Mouse (Mus musculus): ENCODE measurements around the gene Celf5. TPM values are rescaled to one million over a fixed set of nuclear protein-coding genes. Genes with fewer than 3 reads are reported as not detected.

Gene Celf5
- total RNA-seq, 2 experiments from 2014 or later: not detected

- ATAC-seq (replicated peaks; ENCODE audit: poor library complexity, severe bottlenecking): no peak
Observed at GRCm38 (mm10) chr10:81481605-81482532, 640 bp downstream of the Celf5 start.

- peak; percentile 31; the same call in 1 of the 2 replicates for ATAC-seq (replicated peaks; ENCODE audit: poor library complexity, severe bottlenecking)
Observed at GRCm38 (mm10) chr10:81474461-81474860, 8.0 kb downstream of the Celf5 start.

GRCm38 (mm10) chr10:81473003-81473451, 9.5 kb downstream of the Celf5 start:
- no peak for ATAC-seq (replicated peaks; ENCODE audit: poor library complexity, severe bottlenecking)

- no peak for ATAC-seq (replicated peaks; ENCODE audit: poor library complexity, severe bottlenecking)
Observed at GRCm38 (mm10) chr10:81472403-81473002, 10.0 kb downstream of the Celf5 start.

GRCm38 (mm10) chr10:81470454-81470853, 12.1 kb downstream of the Celf5 start:
- ATAC-seq (replicated peaks; ENCODE audit: poor library complexity, severe bottlenecking): no peak

GRCm38 (mm10) chr10:81469253-81469652, 13.3 kb downstream of the Celf5 start:
- ATAC-seq (replicated peaks; ENCODE audit: poor library complexity, severe bottlenecking): no peak

GRCm38 (mm10) chr10:81467670-81468235, 14.8 kb downstream of the Celf5 start:
- ATAC-seq (replicated peaks; ENCODE audit: poor library complexity, severe bottlenecking): no peak

- ATAC-seq (replicated peaks; ENCODE audit: poor library complexity, severe bottlenecking): no peak
Observed at GRCm38 (mm10) chr10:81466881-81467280, 15.6 kb downstream of the Celf5 start.

- no peak for ATAC-seq (replicated peaks; ENCODE audit: poor library complexity, severe bottlenecking)
Observed at GRCm38 (mm10) chr10:81466066-81466465, 16.4 kb downstream of the Celf5 start.

GRCm38 (mm10) chr10:81465265-81465645, 17.3 kb downstream of the Celf5 start:
- ATAC-seq (replicated peaks; ENCODE audit: poor library complexity, severe bottlenecking): peak; percentile 46

- ATAC-seq (replicated peaks; ENCODE audit: poor library complexity, severe bottlenecking): peak; percentile 81
Observed at GRCm38 (mm10) chr10:81464405-81465264, 17.9 kb downstream of the Celf5 start.

GRCm38 (mm10) chr10:81463531-81463930, 19.0 kb downstream of the Celf5 start:
- no peak for ATAC-seq (replicated peaks; ENCODE audit: poor library complexity, severe bottlenecking)

- no peak for ATAC-seq (replicated peaks; ENCODE audit: poor library complexity, severe bottlenecking)
Observed at GRCm38 (mm10) chr10:81462917-81463316, 19.6 kb downstream of the Celf5 start.

- no peak for ATAC-seq (replicated peaks; ENCODE audit: poor library complexity, severe bottlenecking)
Observed at GRCm38 (mm10) chr10:81462415-81462804, 20.1 kb downstream of the Celf5 start.

GRCm38 (mm10) chr10:81461673-81462414, 20.7 kb downstream of the Celf5 start:
- no peak for ATAC-seq (replicated peaks; ENCODE audit: poor library complexity, severe bottlenecking)

GRCm38 (mm10) chr10:81460951-81461350, 21.6 kb downstream of the Celf5 start:
- no peak for ATAC-seq (replicated peaks; ENCODE audit: poor library complexity, severe bottlenecking)

- no peak for ATAC-seq (replicated peaks; ENCODE audit: poor library complexity, severe bottlenecking)
Observed at GRCm38 (mm10) chr10:81460471-81460870, 22.0 kb downstream of the Celf5 start.

GRCm38 (mm10) chr10:81459399-81459798, 23.1 kb downstream of the Celf5 start:
- ATAC-seq (replicated peaks; ENCODE audit: poor library complexity, severe bottlenecking): no peak

GRCm38 (mm10) chr10:81458267-81458666, 24.2 kb downstream of the Celf5 start:
- no peak for ATAC-seq (replicated peaks; ENCODE audit: poor library complexity, severe bottlenecking)

- ATAC-seq (replicated peaks; ENCODE audit: poor library complexity, severe bottlenecking): no peak
Observed at GRCm38 (mm10) chr10:81457624-81458023, 24.9 kb downstream of the Celf5 start.

Data from granulocyte monocyte progenitor cell, adult 5-6 weeks (primary cell).